Mouse (Mus musculus) bone marrow macrophage, adult 2 months (primary cell): ENCODE data around the gene Wbp1.

Source experiments
- CTCF ChIP-seq: IDR thresholded peaks from 2 replicates; pipeline ENCODE4 v1.5.1; 2012; ENCODE audit warnings: low read depth, mild to moderate bottlenecking, low read length, moderate library complexity
- POLR2A ChIP-seq: IDR thresholded peaks from 2 replicates; pipeline ENCODE4 v1.6.1; 2012; ENCODE audit warnings: mild to moderate bottlenecking, low read depth, low read length, borderline replicate concordance

- TF ChIP-seq POLR2A: no peak
- TF ChIP-seq CTCF: no peak
Measured at GRCm38 (mm10) chr6:83125331-83125730, 4.0 kb upstream of the Wbp1 start, which contains the start of gene Ino80b.
